Mouse (Mus musculus) CD4-positive naive resting alpha-beta T cell, adult 57 days (primary cell): ENCODE data around the gene Mab21l3. TPM values are rescaled to one million over a fixed set of nuclear protein-coding genes. Genes with fewer than 3 reads are reported as not detected.

Experiments used
- total RNA-seq: library from RNA; stranded (reverse); gene quantifications from one replicate; pipeline ENCODE4 v1.2.4, GENCODE M21; 2023

Mab21l3 gene
- total RNA-seq, result not detected

DNA sequence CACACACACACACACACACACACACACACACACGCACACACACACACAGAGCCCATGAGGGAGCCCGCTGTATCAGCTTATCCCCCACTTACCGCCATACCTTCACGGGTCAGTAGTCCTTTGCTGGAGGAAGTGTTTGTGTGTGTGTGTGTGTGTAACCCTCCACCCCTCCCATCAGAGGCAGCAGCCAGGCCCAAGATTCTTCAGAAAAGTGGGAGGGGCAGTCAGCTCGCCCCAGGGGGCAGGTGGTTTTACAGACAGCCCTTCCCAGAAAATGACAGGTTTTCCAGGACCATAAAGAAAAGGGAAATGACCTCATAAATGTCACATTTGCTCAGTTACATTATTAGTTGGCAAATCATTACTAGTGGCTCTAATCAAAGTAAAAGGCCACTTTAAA, at the start of gene Mab21l3:
Gene Mab21l3 (minus strand): TSS at position 144 of the 400 bp plus-strand sequence.

Other genes with a start within 250 kb of the Mab21l3 start
- 282 TPM for gene Atp1a1, start 244.3 kb downstream of the Mab21l3 start, total RNA-seq
- 2.7 TPM for gene Slc22a15, start 75.5 kb upstream of the Mab21l3 start, total RNA-seq
- not detected for gene Nhlh2, start 161.1 kb upstream of the Mab21l3 start, total RNA-seq
- not detected for gene Casq2, start 237.5 kb upstream of the Mab21l3 start, total RNA-seq